Mouse (Mus musculus): Measurements from ENCODE around the gene Rps16.

Gene Rps16

DNA sequence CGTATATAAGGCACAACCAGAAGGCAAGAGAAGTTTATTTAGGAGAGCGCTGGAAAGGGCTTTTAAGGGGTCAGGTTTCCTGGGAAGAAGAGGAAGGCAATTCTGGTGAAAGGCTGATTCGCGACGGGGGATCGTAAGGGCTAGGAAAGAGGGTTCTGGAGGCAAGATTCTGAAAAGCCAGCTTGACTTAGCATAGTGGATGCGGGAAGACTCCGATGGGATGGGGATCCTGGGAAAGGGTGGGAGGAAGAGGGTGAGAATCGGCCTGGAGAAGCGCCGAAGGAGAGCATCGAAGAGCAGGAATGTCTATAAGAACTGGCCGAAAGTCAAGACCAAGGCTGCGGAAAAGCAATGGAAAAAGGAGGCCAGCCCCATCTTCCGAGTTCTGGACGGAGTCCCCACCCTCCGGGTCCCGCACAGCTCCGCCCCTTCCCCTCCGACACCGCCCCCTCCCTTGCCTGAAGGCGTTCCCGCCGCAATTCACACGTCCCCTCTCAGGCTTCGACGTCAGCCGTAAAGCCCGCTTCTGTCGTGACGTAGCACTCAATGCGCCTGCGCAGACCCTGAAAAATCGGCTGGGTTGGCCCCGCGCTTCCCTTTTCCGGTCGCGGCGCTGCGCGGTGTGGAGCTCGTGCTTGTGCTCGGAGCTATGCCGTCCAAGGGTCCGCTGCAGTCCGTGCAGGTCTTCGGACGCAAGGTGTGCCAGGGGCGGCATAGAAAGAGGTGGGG, at the start of gene Rps16:
Rps16 (plus strand) TSS at position 498 of the 729 bp plus-strand sequence.
- DNase-seq: peak; percentile 98

DNA sequence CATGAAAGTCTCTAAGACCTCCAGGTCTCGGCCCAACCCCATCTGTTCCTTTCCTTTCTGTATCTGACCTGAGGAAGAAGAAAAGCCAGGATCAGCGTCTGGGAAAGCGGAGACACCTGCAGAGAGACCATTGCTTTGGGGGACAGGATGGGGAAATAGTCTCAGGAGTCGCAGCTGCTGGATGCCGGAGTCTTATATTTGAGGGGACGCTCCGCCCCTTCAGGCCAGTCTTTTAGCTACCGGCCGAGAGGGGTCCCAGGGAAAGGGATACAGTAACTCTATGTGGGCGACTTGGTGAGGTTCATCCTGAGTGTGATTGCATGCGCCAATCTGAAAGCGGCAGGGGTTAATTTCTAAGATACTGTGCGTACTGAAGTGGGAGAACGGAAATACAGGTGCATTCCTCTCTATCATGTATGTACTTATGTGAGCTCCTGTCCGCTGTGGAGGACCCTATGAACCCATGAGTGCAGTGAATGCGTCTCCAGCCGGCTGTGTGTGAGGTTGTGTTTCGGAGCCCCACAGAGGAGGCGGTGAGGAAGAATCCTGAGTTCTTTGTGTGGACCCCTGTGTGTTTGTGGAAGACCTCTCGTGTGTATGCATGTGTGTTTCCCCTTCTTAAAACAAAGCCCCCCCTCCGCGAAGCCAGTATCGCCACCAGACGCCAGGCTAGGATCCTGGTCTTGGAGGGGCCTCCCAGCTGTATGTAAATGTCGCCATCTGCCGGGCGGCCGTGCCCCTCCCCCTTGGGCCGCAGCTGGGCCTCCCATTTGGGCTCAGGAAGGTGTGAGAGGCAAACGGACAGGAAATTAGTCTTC, 48.6 kb upstream of the Rps16 start, which contains the start of gene Dll3:
Dll3 (minus strand) TSS at position 623 of the 818 bp plus-strand sequence.
- DNase-seq: no peak

DNA sequence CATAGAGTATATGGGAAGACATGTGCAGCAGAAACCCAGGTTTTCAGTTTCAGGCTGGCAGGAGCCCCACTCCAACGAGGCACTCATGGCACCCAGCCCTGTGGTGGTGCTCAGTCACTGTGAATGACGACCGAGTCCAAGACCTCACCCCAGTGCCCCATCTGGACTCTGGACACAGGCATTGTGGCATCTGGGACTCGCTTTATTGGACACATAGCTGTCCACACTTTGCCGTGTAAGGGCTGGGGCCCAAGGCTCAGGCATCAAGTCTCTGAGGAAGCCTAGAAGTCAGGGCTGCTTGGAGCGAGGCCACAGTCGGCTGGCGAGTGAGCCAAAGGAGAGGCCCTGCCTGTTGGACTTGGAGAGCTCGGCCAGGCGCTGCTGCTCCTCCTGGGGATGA, 44.8 kb upstream of the Rps16 start:
- no peak for DNase-seq

DNA sequence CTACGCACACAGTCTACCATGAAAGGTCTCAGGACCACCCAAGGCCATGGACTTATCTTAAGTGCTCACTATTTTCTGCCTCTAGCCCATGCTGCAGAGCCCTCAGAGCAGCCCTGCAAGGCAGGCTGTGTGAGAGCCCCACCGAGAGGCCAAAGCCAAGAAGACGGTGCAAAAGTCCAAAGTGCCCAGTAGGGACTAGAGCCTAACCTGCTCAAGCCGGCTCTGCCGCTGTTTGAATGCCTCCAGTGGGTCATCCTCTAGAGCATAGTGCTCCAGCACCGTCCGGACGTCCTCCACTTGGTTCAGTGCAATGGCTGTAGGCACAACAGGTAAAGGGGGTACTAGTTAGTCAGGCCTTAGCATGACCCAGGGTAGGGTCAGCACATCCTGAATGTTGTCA, 44.2 kb upstream of the Rps16 start:
- no peak for DNase-seq

DNA sequence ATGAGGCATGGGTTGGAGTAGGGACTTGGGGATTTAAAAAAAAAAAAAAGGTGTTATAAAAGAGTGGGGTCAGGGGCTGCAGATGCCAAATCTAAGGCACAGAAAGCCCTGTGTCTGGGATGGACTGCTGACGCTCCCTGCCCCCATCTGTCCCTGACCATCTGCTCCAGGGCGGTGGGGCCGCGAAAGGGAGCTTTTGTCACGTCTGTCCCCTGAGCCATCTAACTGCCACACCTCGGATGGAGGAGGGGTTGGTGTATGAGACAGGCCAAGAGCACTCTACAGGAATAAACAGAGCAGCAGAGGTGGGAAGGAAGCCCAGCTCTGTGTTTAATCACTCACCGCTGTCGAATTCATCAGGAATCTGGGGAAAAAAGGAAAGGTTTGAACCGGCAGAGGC, 40.7 kb upstream of the Rps16 start:
- no peak for DNase-seq

DNA sequence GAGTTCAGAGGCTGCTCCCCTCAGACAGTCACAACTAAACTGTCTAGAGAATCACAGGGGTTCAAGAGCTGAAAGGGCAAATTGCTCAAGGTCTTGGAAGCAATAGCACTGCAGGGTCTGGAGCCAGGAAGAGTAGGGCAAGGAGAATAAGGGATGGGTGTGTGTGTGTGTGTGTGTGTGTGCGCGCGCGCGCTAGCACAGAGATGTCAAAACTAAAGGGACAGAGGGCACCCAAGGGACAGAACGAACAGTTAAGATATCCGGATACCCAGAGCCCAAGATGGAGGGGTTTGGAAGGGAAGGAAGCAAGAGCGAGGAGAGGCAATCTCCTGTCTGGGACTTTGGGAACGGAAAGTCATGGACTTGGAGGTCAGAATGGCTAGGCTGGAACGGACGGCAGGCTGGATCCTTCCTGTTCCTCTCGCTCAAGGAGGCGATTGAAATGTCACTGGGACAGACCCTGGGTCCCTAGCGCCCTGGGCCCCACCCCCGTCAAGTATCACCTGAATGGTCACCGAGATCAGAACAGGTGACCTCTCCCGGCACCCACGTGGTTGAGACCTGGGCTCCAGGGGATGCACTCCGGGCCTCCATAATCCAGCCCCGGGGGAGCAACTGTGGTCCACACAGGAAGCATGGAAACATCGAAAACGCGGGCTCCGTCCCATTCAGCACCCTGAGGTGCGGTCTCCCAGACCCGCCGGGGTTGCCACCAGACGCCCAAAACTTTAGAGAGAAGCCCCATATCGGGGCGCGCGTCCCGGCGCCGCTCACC, 39.1 kb upstream of the Rps16 start:
- no peak for DNase-seq

DNA sequence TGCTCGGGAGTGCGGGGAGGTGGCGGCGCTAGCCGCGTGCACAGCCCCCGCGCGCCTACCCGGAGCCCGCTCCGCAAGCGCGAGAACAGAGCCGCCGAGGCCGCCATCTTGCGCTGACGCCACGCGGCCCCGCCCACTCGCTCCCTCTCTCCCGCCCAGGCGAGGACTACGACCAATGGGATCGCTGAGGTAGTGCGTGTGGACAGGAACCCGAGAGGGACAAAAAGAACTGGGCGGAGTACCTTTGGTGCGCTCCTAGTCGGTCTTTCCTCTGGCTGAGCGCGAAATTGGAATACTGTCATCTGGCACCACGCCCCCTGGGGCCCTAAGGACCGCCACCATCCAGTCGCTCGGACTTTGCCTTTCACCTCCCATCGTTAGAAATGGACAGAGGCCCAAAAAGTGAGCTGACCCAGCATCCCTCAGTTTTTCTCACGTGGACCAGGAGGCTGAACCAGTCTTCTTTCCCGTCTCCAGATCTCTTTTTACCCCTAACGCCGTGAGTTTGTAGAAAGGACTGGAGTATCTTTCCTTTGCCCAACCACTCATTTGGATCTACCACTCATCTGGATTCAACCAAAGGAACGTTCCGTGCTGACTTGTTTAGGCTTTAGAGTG, 38.4 kb upstream of the Rps16 start, which contains the start of gene Timm50:
Timm50 (minus strand) TSS at position 147 of the 618 bp plus-strand sequence.
- DNase-seq: peak; percentile 98

DNA sequence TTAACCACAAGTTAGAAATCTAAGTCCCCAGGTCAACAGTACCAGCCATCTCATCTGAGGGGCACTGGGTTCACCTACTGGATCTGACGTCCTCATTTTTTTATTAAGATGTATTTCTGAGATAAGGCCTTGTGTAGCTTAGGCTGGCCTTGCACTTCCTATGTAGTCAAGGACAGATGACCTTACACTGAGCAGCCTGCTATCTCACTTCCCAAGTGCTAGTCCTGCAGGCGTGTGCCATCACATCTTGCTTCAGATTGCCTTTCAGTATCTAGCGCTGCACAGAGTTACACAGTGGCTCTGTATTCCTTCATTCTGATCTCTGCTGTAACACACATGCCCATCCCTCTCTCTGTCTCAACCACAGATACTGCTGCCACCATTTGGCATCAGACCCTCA, 32.4 kb upstream of the Rps16 start:
- no peak for DNase-seq

DNA sequence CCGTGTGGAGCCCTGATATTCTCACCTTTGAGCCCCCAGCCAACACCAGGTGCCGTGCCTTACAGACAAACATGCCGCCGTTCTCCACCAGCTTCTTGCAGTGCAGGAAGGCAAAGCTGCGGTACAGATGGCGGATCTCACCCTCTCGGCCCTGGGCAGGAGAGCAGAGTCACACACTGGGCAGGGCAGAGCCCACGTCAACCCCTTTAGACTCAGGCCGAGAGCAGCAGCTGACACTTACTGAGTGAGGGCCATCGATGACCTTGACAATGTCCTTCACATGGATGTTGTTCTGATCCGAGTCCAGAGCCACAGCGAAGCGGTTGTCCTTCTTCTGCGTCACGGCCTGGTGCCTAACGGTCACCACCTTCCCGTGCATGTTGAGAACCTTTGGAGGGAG, 31.7 kb upstream of the Rps16 start:
- no peak for DNase-seq

DNA sequence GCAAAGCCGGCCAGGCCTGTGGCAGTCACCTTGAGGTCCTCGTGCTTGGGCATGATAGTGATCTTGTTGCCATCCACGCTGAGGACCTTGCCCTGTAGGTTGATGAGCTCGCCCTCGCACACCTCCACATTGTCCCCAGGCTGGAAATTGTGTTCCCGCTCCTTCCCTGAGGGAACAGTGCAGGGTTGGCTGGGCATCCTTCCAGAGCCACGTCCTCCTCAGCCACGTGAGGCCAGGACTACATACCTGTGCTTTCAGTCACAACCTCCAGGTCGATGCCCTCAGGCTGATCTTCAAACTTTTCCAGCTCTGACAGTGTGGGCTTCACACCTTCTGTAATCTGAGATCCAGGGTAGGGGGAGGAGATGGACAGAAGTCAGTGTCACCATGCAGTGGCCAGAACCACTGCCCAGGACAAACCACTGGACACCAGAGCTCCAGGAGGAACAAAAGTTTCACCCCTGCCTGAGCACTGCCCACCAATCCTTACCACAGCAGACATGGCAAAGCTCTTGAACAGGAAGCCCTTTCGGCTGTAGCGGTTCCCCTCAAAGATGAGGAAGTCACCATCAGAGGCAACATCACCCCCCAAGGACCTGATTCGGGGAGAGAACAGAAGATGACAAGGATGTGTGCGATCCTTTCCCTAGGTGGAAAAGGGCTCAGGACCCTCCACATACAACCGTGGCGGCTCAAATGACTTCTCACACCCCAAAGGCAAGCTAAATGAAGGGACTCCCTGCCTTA, 28.3 kb upstream of the Rps16 start:
- DNase-seq: no peak

DNA sequence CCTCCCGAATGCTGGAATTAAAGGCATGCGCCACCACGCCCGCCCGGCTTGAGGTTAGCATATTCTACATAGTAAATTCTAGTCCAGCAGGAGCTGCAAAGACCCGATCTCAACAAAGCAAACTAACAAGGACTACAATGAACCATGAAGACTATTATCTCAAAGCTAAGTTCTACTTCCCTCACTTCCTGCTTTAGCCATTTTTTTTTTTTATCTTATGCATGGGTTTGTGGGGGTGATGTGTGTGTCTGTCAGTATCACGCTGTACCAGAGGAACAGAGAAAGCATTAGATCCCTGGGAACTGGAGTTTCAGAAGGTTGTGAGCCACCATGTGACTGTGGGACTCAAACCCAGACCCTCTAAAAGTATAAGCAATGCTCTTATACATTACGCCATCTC, 25.2 kb upstream of the Rps16 start:
- DNase-seq: no peak

DNA sequence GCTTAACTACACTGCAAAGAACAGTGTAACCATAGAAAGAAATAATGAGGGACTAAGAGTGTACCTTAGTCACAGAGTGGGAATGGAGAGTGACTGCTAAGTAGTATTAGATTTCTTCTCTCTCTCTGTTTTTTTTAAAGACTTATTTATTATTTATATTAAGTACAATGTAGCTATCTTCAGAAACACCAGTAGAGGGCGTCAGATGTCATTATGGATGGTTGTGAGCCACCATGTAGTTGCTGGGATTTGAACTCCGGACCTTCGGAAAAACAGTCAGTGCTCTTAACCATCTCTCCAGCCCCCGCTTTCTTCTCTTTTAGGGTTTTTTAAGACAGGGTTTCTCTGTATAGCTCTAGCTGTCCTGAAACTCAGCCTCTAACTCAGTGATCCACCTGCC, 24.0 kb upstream of the Rps16 start:
- no peak for DNase-seq

DNA sequence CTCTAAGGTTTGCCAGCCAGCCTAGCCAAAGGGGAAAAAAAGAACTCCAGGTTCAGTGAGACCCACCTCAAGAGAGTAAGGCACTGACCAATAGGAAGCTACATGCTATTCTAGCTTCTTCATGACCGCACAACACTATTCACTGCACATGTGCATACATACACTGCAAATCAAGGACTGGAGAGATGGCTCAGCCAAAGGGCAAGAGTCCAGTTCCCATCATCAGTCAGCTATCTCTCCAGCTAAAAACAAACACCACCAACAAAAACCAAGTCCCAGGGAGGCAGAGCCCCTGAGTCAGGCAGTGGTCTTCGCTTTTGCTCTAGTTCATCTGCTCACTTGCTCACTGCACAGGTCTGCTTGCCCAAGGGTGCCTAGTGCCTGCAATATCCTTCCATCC, 22.2 kb upstream of the Rps16 start:
- no peak for DNase-seq

DNA sequence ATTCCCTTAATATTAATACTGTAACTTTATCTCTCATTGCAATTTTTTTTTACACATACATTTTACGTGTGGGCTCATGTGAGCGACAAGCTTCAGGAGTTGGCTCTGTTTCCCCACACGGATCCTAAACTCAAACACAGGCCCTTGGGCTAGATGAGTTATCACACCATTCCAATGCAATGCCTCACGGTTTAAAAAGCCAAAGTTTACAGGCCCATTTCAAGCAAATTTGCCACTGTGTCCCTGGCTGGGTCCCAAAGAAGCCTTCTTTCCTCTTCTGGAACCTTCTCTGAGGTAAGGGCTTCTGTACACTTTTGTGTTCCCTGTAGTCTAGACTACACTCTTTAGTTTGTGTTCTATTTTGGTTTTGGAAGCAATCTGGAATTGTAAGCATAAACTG, 15.9 kb upstream of the Rps16 start:
- no peak for DNase-seq

DNA sequence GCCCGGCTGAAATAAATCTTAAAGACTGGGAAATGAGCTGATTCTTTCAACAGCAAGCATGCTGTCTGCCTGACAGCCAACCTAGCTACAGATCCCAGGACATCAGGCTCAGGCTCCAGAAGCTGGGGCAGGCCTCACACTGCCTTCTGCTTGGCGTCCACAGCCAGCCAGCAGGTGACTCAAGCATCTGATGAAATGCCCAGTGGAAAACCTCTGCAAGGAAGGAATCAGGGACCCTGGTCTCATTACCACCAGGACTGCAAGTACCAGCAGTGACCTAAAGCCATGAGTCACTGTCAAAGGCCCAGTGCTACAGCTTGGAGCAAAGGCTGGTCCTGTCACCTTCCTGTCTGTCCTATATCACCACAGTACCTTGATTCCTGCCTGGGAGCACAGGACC, 15.0 kb upstream of the Rps16 start:
- DNase-seq: no peak

DNA sequence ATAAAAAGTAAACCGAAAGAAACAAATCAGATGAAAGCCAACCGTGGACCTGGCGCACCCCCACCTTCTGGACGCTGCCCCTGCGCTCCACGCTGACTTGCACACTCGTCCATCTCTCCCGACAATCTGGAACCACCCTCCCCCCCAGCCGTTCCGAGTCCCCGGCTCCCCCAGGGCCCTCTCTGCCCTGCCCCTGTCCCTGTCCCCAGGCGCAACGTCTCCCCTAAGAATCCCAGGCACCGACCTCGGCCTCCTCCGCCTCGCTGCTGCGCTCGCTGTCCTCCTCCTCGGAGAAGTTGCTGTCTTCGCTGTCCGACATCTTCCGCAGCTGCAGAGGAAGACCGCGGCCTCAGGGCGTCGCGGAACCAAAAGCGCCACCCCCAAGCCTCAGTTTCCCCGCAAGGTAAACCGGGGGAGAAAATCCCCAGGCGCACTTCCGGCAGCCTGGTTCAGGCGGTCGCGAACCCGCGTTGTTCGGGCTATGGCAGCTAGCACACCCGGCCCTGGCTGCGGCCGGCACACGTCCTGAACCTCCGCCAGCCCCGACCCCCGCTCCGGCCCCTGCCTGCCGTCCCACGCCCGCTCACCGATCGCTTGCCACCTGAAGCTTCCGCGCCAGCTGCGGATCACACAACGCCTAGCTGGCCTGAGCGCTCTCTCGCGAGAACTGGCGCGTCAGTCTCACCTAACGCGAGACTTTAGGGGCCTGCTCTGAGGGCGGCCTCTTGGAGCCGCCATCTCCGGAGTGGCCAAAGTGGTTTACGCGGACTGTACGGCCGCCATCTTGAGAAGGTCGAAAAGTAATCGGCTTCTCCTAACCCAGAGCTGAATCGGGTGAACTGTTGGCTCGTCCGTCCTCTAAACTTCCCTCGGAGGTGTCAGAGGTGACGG, 12.1 kb upstream of the Rps16 start, which contains the start of gene Supt5:
Supt5 (minus strand) TSS at position 639 of the 891 bp plus-strand sequence.
- peak; percentile 98 for DNase-seq

DNA sequence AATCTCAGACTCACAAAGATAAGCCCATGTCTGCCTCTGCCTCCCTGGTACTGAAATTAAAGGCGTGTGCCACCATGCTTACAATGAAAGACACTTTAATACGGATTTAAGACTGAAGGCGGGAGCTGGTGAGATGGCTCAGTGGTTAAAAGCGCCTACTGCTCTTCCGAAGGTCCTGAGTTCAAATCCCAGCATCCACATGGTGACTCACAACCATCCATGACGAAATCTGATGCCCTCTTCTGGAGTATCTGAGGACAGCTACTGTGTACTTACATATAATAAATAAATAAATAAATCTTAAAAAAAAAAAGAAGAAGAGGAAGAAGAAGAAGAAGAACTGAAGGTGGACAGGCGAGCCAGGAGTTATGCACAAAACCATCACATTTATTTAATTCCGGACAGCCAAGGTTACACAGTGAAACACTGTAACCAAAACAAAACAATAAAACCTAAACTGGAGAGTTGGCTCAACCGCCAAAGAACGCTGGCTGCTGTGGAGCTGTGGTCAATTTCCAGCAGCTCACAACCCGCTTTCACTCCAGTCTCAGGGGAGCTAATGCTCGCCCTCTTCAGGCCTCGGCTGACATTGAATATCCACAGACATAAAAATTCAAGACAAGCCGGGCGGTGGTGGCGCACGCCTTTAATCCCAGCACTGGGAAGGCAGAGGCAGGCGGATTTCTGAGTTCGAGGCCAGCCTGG, 11.1 kb upstream of the Rps16 start:
- DNase-seq: peak; percentile 59

DNA sequence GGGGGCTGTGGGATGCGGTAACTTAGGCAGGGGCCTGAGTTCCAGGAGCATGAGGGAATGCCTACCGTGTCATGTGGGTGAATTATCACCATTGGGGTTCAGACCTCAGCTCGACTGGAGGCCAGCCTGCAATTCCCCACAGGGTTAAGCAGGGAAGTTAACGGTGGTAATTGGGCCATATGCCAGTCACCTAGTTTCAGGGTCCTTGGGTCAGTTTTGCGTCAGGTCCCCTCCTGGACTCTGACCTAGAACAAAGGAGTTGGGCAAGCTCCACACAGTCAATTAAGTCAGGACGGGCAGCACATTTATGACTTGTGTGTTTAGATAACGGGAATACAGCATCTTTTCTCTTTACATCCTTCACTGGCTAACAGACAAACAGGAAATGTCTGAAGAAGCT, 9.1 kb upstream of the Rps16 start:
- DNase-seq: no peak

DNA sequence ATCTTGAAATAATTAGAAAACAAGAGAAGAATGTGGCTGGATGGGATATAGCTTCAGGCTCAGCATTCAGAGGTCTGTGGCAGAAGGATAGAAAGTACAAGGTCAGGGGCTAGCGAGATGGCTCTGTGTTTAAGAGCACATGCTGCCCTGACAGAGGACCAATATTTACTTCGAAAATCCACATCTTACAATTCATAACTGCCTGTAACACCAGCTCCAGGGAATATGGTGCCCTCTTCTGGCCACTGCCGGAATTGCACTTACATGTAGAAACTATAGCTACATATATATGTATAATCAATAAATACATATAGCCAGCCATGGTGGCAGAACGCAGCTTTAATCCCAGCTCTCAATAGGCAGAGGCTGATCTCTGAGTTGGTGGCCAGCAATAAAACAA, 5.8 kb upstream of the Rps16 start:
- peak; percentile 47 for DNase-seq

DNA sequence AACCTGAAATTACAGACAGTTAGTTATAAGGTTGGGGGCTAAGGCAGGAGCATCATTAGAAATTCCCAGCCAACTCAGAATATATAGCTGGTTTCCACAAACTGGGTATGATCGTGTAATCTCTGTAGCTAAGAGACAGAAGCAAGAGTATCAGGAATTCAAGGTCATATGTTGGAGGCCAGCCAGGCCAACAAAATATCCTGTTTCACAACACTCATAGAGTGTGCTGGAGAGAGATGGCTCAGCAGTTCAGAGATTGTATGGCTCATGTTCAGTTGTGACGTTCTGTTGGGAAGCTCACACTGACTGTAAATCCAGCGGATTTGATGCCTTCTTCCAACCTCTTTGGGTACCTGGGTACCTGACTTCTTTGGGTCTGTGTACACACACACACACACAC, 2.7 kb upstream of the Rps16 start:
- no peak for DNase-seq
